Comparison of ENCODE assay signal across 17 mouse cellular contexts in the genomic region with DNA sequence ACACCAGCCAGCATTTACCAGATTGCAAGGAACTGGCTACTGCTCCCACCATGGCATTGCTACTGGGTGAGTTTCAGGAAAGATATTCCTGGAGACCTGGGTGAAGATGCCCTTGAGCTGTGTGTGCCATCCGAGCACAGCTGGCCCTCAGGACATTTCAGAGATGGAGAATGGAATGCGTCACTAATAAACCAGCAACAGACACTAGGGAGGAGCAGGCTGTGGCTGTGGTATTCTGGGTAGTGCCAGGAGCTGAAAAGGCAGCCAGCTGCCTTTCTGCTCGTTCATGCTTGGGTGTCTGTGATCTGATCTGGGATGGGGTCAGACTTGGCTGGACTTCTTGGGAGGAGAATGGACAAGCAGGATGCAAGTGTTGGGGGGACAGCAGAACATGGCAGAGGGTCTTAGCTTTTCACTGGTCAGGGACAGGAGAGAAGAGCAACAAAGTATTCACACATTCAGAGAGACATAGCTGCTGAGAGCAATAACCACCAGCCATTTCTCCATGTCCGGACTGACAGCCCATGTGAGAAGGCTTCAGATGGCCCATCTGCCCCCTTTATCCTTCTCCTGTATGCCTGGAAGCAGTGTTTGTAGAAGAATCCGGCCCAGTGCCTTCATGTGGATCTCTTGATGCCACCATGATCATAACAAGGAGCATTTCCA. TPM values are rescaled to one million over a fixed set of nuclear protein-coding genes. Genes with fewer than 3 reads are reported as not detected.
DNase-seq lines count a peak whose midpoint lies in the region; ATAC-seq and TF ChIP-seq lines count a peak whose summit lies in the region.
"Had no signal": no experiment of that assay in that cellular context is flagged by ENCODE, and none has a peak within 500 bp of the region (broad histone marks: within the 10 kb centered on the region; RNA-seq: fewer than 3 reads in every experiment).

No protein-coding gene starts in this region.

- ATAC-seq in hindbrain, embryonic 13.5 days (ENCODE audit: low FRiP score), result no peak
- ATAC-seq in hindbrain, embryonic 12.5 days (ENCODE audit: low FRiP score), result no peak
- no peak; the same call in 1 of the 2 replicates for ATAC-seq in kidney, embryonic 16.5 days (ENCODE audit: low FRiP score, low TSS enrichment)
- ATAC-seq: activated CD4-positive, CD25-positive, alpha-beta regulatory T cell, adult 4 months had no signal

- H3K4me3 ChIP-seq in hindbrain, embryonic 13.5 days, result no peak overlapping the region
- no peak overlapping the region for H3K4me3 ChIP-seq in hindbrain, embryonic 12.5 days
- no peak overlapping the region for H3K4me3 ChIP-seq in thymus, adult 2 months (ENCODE audit: control insufficient read depth, insufficient read depth, low read length)
- no peak overlapping the region for H3K4me3 ChIP-seq in kidney, embryonic 16.5 days (ENCODE audit: low read length)

- no peak overlapping the region for H3K4me2 ChIP-seq in hindbrain, embryonic 13.5 days
- H3K4me2 ChIP-seq in hindbrain, embryonic 12.5 days (replicated peaks), result no peak overlapping the region
- no peak overlapping the region for H3K4me2 ChIP-seq in kidney, embryonic 16.5 days (replicated peaks; ENCODE audit: low read depth, low read length)
- H3K4me2 ChIP-seq: heart, embryonic 11.5 days had no signal

- H3K4me1 ChIP-seq in hindbrain, embryonic 13.5 days (replicated peaks), result peaks cover 21% of the 10 kb centered on the region
- H3K4me1 ChIP-seq in hindbrain, embryonic 12.5 days, result no peaks in the 10 kb centered on the region
- H3K4me1 ChIP-seq in thymus, adult 2 months (replicated peaks; ENCODE audit: control insufficient read depth, insufficient read depth, low read length), result peaks cover 24% of the 10 kb centered on the region
- peaks cover 7% of the 10 kb centered on the region; the same call in 1 of the 2 replicates for H3K4me1 ChIP-seq in kidney, embryonic 16.5 days (ENCODE audit: insufficient read depth, low read length)

- no peaks in the 10 kb centered on the region for H3K36me3 ChIP-seq in hindbrain, embryonic 13.5 days
- no peaks in the 10 kb centered on the region for H3K36me3 ChIP-seq in hindbrain, embryonic 12.5 days
- H3K36me3 ChIP-seq in thymus, adult 2 months (ENCODE audit: control insufficient read depth, insufficient read depth, low read length), result no peaks in the 10 kb centered on the region
- H3K36me3 ChIP-seq in kidney, embryonic 16.5 days (ENCODE audit: insufficient read depth, low read length), result no peaks in the 10 kb centered on the region

- no peaks in the 10 kb centered on the region for H3K27me3 ChIP-seq in hindbrain, embryonic 13.5 days
- no peaks in the 10 kb centered on the region for H3K27me3 ChIP-seq in hindbrain, embryonic 12.5 days
- no peaks in the 10 kb centered on the region for H3K27me3 ChIP-seq in thymus, adult 2 months (ENCODE audit: control insufficient read depth, insufficient read depth, low read length)
- no peaks in the 10 kb centered on the region for H3K27me3 ChIP-seq in kidney, embryonic 16.5 days (ENCODE audit: insufficient read depth, low read length)

- H3K9ac ChIP-seq in hindbrain, embryonic 13.5 days, result no peak overlapping the region
- H3K9ac ChIP-seq in hindbrain, embryonic 12.5 days, result no peak overlapping the region
- H3K9ac ChIP-seq in kidney, embryonic 16.5 days (replicated peaks; ENCODE audit: low read length), result no peak overlapping the region
- H3K9ac ChIP-seq: liver, embryonic 14.5 days had no signal

- DNase-seq in retina, postnatal 1 day, result peak; percentile 45
- no peak for DNase-seq in retina, embryonic 14.5 days (ENCODE audit: low spot score)
- peak; percentile 44 to 75 for DNase-seq in layer of hippocampus, postnatal 14 days (ENCODE audit: low spot score in 2 of 2)
- no peak for DNase-seq in thymus, adult 2 months
- no peak for DNase-seq in frontal cortex, postnatal 36 days (ENCODE audit: low spot score in 2 of 2)
- DNase-seq: cerebellum, adult 11-12 months; embryo, embryonic 11 days; gastrocnemius, postnatal 14 days; heart, postnatal 36 days; thymus, adult 18-20 months had no signal

- no peak for TF ChIP-seq POLR2A in thymus, adult 2 months (IDR thresholded peaks at IDR 0.05; ENCODE audit: control insufficient read depth, extremely low read depth, insufficient read depth, low read length, poor library complexity)

- no peak for TF ChIP-seq CTCF in thymus, adult 2 months (IDR thresholded peaks at IDR 0.05; ENCODE audit: borderline replicate concordance, control insufficient read depth, extremely low read depth, insufficient read depth, low read length, poor library complexity)

- WGBS in hindbrain, embryonic 13.5 days, result 59% methylated on average over 5 of the region's 5 CpGs
- WGBS in hindbrain, embryonic 12.5 days, result 58% methylated on average over 5 of the region's 5 CpGs
- 93% methylated on average over 5 of the region's 5 CpGs for WGBS in thymus, adult 2 months
- WGBS in kidney, embryonic 16.5 days, result 45% methylated on average over 5 of the region's 5 CpGs

- H3K27ac ChIP-seq in hindbrain, embryonic 13.5 days, result peak overlapping the region; percentile 79
- H3K27ac ChIP-seq in hindbrain, embryonic 12.5 days, result no peak overlapping the region
- H3K27ac ChIP-seq in thymus, adult 2 months (ENCODE audit: control insufficient read depth, insufficient read depth, low read length), result no peak overlapping the region
- no peak overlapping the region for H3K27ac ChIP-seq in kidney, embryonic 16.5 days (ENCODE audit: low read length)
- H3K27ac ChIP-seq: liver, embryonic 14.5 days had no signal

- H3K9me3 ChIP-seq in hindbrain, embryonic 13.5 days, result no peaks in the 10 kb centered on the region
- H3K9me3 ChIP-seq in hindbrain, embryonic 12.5 days (replicated peaks), result no peaks in the 10 kb centered on the region
- no peaks in the 10 kb centered on the region for H3K9me3 ChIP-seq in kidney, embryonic 16.5 days (ENCODE audit: low read length)

RNA-seq across cellular contexts. Expression of a gene that starts 60.0 kb away (rescaled TPM):
- polyA plus RNA-seq in hindbrain, embryonic 13.5 days (2015; fragmentation: Nextera tagmentation; extraction: Ambion mirVana), result 0.10 and 0.17 TPM in 2 replicates
- polyA plus RNA-seq in hindbrain, embryonic 12.5 days (2016; fragmentation: Nextera tagmentation; extraction: Ambion mirVana), result not detected in 2 replicates
- total RNA-seq in layer of hippocampus, postnatal 14 days (2021), result under 1 TPM; 0.21 to 0.39 TPM
- polyA plus RNA-seq in thymus, adult 2 months (2012; rRNA removed), result 51.2 and 56.1 TPM in 2 replicates
- 0.08 and 0.27 TPM in 2 replicates for polyA plus RNA-seq in kidney, embryonic 16.5 days (2015; fragmentation: Nextera tagmentation; extraction: Ambion mirVana)
- total RNA-seq: MEL had no signal

Comparison
In these comparisons a context has a peak if more than half of its experiments do, and no peak if none do; other contexts are left out.
1. DNase-seq: peak in retina, postnatal 1 day (single experiment) and layer of hippocampus, postnatal 14 days (2 of 2); none in retina, embryonic 14.5 days (single experiment), thymus, adult 2 months (single experiment) and frontal cortex, postnatal 36 days (0 of 2).
2. RNA of a gene that starts 60.0 kb away (polyA plus RNA-seq): 51.2 to 56.1 TPM in thymus, adult 2 months; 0.08 to 0.27 TPM in kidney, embryonic 16.5 days, 0.10 to 0.17 TPM in hindbrain, embryonic 13.5 days and not detected in hindbrain, embryonic 12.5 days; every median in the first group is over 10 times any median in the second.